Mouse (Mus musculus): ENCODE results near the gene Tti1.

The Tti1 gene

DNA sequence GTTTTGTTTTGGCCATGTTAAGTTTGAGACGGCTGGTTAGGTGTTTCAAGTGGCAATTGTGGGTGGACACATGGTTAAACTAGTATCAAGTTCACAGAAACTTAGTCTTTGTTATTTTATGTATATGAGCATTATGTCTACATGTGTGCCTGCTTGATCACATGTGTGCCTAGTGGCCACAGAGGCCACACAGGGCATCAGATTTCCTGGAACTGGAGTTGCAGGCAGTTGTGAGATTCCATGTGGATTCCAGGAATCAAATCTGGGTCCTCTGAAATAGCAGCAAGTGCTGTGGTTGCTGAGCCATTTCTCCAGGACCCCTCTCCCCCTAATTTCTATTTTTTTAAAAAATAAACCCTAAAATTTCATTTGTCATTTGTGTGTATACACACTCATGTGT lies 11.4 kb upstream of the Tti1 start:
- DNase-seq (ENCODE audit: low read depth, low spot score) = no peak

DNA sequence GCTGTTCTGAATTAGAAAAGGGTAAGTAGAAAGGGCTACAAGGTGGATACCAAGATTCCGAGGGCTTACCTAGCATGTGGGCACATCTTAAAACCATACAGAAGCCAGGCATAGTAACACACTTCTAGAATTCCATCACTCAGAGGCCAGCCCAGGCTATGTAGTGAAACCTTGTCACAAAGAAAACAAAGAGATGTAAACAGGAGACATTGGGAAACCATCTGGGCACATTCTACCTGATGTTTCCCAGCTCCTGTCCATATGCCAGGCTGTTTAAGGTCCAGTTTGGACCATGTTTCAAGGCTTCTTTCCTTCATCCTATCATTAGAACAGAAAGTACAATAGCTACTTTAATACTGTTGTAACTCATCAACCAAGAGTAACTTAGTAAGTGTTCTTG lies 9.3 kb upstream of the Tti1 start:
- no peak for DNase-seq (ENCODE audit: low read depth, low spot score)

DNA sequence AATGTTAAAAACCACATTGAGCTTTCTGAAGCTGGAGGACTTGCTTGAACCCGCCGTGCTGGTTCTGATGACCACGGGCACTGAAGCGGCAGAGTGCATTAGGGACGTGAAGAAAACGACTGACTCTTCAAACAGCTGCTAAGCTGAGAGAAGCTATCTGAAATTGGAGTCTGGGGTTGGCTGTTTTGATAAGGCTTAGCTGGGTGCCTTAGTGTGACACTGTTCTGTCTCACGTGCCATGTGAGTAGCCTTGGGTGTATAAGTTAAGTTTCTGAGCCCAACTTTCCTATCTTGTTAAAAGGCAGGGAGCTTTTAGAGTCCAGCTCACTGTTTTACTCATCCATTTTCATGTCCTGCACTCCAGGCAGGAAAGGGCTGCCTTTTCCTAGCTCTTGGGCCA lies 8.7 kb upstream of the Tti1 start:
- DNase-seq (ENCODE audit: low read depth, low spot score) = no peak

DNA sequence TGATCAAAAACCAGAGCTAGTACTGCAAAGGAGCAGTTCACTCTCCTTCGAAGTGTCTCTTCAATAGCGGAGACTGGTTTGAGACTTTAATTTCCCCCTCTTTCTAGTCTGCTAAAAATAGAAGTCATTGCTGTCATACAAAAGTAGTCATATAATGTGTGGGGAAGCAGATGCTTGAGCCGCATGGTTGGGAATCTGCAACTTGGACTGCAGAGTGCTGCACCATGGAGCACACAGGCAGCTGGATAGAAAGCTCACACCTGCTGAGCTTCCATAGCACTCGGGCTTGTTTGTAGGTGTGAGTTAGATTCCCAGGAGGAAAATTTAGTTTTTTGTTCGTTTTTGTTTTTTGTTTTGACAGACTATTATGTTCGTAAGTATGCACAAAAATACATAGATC lies 8.2 kb upstream of the Tti1 start:
- DNase-seq (ENCODE audit: low read depth, low spot score) = no peak

- DNase-seq (ENCODE audit: low read depth, low spot score) = no peak
Observed at GRCm38 (mm10) chr2:158035813-158036212, 7.6 kb upstream of the Tti1 start.

GRCm38 (mm10) chr2:158030007-158030406 lies 1.8 kb upstream of the Tti1 start:
- DNase-seq (ENCODE audit: low read depth, low spot score) = no peak

- DNase-seq (ENCODE audit: low read depth, low spot score) = no peak
Observed at GRCm38 (mm10) chr2:158027855-158028353, 329 bp downstream of the Tti1 start.

DNA sequence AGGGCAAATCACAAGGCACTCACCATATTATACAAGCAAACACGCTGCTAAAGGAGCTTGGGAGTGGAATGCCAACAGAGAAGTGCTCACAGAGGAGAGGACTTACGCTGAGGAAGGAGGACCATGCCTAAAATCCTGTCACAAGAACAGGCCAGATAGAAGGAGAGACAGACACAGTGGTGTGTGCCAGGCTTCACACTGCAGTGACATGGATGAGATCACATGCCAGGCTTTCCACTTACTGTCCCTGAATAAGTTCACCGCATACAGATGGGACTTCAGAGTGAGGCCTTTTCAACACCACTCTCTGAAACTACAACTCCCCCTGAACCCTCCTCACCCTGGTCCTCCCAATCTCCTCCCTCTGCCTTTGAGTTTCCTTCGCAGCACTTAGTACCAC lies 10.9 kb downstream of the Tti1 start:
- DNase-seq (ENCODE audit: low read depth, low spot score) = no peak

- no peak for DNase-seq (ENCODE audit: low read depth, low spot score)
Observed at GRCm38 (mm10) chr2:158012608-158013007, 15.6 kb downstream of the Tti1 start.

- DNase-seq (ENCODE audit: low read depth, low spot score) = no peak
Observed at GRCm38 (mm10) chr2:158009373-158009772, 18.9 kb downstream of the Tti1 start.

GRCm38 (mm10) chr2:158005641-158006040 lies 22.6 kb downstream of the Tti1 start:
- DNase-seq (ENCODE audit: low read depth, low spot score) = no peak

DNA sequence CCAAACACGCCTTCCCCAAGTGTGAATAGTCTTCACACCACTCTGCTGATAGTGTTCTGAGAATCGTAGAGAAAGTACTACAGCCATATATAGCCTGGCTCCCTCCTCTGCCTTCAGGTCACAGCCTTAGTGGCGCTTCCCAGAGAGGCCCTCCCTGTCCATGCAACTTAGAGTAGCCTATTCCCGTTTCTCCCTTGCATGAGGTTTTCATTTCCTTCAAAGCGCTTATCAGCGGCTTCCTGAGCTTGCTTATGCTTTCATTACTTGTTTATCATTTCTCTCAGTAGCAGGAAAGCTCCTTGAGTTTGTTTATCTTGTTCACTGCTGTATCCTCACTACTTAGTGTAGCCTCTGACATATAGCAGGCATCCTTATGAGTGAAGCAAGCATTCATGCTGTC lies 23.6 kb downstream of the Tti1 start:
- no peak for DNase-seq (ENCODE audit: low read depth, low spot score)

DNA sequence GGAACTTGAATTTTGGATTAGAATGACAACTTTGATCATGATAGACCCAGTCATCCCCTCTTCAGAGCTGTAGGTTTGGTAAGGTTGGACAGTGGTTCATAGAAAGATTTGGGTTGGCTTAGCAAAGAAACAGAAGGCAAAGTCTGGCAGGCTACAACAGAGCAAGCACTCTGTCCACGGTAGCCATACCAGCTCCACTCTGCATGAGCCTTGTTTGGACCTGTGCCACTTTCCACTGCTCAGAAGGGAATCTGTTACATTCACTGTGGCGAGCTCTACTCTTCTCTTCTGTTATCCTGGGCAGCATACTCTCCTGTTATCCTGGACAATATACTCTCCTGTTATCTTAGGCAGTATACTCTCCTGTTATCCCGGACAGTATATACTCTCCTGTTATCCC lies 29.4 kb downstream of the Tti1 start:
- no peak for DNase-seq (ENCODE audit: low read depth, low spot score)

DNA sequence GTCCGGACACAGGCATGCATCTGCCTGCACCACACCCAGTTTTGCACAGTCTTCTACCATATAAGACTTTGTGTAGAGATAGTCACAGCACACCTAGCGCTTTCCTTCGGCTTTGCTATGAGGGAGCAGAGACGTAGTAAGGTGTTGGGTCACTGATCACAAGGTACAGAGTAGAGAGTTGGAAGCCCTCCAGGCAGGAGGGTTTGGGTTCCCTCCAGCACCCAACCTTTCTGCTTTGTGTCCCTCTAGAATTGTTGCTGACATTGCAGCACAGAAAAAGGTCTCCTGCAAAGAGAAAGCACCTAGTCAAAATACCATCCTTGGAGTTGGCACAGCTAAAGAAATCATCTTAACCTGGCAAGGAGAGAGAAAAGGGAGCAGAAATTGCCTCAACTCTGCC lies 35.7 kb downstream of the Tti1 start:
- DNase-seq (ENCODE audit: low read depth, low spot score) = no peak

DNA sequence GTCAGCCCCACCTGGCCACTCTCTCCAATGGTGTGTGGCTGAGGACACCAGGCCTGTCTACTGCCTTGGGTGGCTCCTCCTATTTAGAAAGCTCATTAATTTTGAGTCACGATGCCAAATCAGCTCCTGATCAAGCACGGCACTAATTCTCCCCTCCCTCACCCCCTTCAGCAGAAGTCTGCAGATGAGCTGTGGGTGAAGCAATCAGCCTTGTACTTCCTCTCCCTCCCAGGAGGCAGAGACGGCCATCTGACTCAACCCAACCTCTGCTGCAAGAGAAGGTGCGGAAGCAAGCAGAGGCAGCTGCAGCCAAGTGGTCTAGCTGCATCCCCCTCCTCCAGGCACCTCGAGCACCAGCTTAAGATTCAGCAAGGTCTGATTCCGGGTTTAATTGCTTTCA lies 37.2 kb downstream of the Tti1 start:
- DNase-seq (ENCODE audit: low read depth, low spot score) = no peak

DNA sequence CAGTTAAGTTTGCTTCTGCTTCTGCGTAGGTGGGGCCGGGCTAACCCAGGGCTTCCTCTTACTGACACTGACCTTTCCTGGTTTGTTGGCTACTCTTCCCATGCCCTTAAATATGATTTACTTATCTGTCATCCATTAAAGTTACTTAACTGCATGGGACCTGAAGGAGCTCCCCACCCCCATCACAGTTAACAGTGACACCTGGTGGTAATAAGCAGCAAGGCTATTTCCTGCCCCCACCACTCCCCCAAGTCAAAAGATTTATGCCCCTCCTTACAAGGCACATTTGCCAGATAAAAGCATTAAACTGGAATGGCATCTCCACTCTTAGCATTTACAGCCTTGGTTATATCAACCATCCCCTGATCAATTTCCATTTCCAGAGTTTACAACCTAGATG lies 38.3 kb downstream of the Tti1 start:
- peak; percentile 25 for DNase-seq (ENCODE audit: low read depth, low spot score)

DNA sequence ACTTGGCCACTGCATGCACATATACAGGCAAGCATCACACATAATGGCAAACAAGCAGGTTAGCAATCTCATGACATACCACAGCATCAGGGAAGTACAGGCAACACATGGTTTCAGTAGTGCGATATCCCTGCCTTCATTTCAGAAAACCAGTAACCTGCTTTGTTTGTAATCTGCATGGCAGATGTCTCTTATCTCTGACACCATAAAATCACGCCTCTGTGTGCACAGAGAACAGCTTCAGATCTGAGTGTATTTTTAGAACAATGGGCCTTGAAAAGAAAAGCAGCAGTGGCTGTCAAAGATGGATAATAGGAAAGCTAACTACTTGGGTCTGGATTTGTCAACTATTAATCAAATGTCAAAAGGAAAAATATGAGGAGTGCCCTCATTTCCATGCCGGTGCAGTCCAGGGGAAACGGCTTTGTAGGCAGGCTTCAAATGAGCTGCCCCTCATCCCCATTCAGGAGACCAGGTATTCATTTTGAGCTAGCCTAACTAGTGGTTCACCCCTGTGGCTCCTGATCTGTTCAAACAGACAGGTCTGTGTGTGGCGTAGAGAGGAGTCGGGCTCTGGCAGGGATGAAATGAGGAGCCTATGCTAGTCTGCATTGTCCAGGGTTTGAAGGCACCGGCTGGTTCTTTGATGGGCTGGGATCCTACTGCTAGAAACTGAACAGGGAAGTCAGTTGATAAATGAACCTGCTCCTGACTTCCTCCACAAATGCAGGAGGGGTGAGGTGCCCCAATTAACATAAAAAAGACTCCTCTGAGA lies 39.6 kb downstream of the Tti1 start:
- no peak for DNase-seq (ENCODE audit: low read depth, low spot score)

GRCm38 (mm10) chr2:157986235-157986634 lies 42.0 kb downstream of the Tti1 start:
- DNase-seq (ENCODE audit: low read depth, low spot score) = no peak

GRCm38 (mm10) chr2:157985611-157986010 lies 42.6 kb downstream of the Tti1 start:
- no peak for DNase-seq (ENCODE audit: low read depth, low spot score)

GRCm38 (mm10) chr2:157983276-157983675 lies 45.0 kb downstream of the Tti1 start:
- no peak for DNase-seq (ENCODE audit: low read depth, low spot score)

DNA sequence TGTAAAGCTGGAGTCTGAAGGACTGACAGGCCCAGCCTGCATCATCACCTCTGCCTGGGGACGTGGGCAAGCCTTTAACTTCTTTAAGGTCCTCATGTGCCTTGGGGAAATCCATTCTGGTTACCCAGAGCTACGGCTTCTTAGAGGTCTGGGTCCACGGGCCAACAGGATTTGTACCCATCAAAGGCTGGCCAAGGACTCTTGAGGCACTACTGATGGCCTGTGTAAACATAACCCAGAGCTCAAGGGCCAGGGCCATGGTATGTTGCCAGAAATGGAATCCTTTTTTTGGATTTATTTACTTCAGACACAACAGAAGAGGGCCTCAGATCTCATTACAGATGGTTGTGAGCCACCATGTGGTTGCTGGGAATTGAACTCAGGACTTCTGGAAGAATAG lies 45.5 kb downstream of the Tti1 start:
- no peak for DNase-seq (ENCODE audit: low read depth, low spot score)

GRCm38 (mm10) chr2:157979241-157979640 lies 49.0 kb downstream of the Tti1 start:
- DNase-seq (ENCODE audit: low read depth, low spot score) = no peak

GRCm38 (mm10) chr2:157975595-157975994 lies 52.6 kb downstream of the Tti1 start:
- no peak for DNase-seq (ENCODE audit: low read depth, low spot score)
